Mouse (Mus musculus): Measurements from ENCODE around the gene Dennd5a.

Dennd5a gene

DNA sequence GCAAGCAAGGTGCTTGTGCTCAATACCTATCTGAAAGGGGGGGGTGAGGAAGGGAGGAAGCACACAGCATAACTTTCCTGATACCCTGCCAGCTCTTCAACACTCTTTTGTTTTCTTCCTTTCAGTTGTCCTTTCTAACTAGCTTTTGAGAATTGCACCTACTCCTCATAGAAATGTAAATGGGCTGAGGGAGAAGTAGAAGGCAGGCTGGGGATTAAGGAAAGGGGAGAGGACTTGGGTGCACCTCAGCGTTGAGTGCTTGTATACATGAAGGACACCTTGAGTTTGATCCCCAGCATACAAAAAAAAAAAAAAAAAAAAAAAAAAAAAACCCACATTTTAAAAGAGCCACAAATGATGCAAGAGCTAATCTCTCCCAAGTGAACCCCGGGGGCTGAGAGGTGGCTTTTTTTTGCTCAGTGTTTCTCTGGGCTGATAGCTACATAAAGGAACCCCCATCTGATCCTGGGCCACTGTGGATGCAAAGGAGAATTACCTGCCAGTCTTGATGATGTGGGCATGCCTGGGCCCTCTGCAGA, 78.6 kb downstream of the Dennd5a start:
- DNase-seq (ENCODE audit: low spot score in 2 of 2), result no peak

- no peak for DNase-seq (ENCODE audit: low spot score in 2 of 2)
Measured at GRCm38 (mm10) chr7:109879158-109879557, 81.1 kb downstream of the Dennd5a start.

GRCm38 (mm10) chr7:109876085-109876484, 84.2 kb downstream of the Dennd5a start:
- DNase-seq (ENCODE audit: low spot score in 2 of 2), result no peak

GRCm38 (mm10) chr7:109875598-109875997, 84.7 kb downstream of the Dennd5a start:
- DNase-seq (ENCODE audit: low spot score in 2 of 2), result no peak

DNA sequence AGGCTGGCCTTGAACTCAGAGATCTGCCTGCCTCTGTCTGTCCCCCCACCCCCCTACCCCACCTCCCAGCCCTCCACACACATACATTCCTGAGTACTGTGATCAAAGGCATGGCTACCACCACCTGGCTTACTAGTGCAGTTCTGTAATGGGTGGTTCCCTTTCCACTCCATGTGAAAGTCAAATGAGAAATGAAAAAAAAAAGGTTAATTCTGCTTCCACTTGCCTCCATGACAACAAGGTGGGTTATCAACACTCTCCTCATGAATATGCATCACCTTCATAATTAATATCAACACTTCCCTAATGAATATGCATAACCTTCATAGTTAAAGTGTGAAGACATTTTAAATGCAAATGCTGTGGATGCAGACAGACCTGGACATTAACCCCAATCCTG, 85.2 kb downstream of the Dennd5a start:
- DNase-seq (ENCODE audit: low spot score in 2 of 2), result no peak

GRCm38 (mm10) chr7:109873170-109873569, 87.1 kb downstream of the Dennd5a start:
- DNase-seq (ENCODE audit: low spot score in 2 of 2), result no peak

DNA sequence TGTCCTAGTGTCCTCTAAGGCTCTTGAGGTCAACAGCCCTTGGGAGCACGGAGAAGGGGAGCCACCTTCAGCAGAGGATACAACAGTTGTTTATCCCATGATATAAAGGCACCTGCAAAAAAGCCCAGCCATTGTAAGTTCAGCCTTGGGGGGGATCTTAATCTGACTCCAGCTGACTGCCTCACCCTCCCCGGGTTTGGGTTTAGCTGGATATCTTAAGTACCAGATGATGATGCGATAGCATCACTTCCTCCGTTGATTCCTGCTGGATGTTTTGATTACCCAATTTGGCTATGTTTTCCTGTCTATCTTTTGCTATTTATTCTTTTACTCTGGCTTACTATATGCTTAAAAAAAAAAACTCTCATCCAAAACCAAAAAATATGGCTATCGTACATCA, 89.0 kb downstream of the Dennd5a start:
- no peak for DNase-seq (ENCODE audit: low spot score in 2 of 2)

DNA sequence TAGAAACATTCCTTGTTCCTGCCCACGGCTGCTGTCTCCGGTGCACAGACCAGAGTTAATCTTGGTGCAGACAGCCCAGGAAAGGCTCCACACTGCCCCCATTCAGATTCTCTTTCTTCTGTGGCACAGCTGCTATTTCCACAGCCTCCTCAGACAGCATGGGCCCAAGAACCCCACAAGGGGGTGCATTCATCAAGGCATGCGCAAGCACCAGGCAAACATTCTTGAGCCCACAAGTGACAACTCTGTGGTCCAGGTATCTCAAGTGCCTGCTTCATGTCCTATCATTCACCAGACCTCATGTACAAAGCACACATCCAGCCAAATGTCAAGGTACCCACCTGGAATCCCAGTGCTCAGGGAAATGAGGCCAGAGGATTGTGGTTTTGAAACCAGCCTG, 91.8 kb downstream of the Dennd5a start:
- DNase-seq (ENCODE audit: low spot score in 2 of 2), result no peak

- DNase-seq (ENCODE audit: low spot score in 2 of 2), result no peak
Measured at GRCm38 (mm10) chr7:109866643-109867042, 93.6 kb downstream of the Dennd5a start.

DNA sequence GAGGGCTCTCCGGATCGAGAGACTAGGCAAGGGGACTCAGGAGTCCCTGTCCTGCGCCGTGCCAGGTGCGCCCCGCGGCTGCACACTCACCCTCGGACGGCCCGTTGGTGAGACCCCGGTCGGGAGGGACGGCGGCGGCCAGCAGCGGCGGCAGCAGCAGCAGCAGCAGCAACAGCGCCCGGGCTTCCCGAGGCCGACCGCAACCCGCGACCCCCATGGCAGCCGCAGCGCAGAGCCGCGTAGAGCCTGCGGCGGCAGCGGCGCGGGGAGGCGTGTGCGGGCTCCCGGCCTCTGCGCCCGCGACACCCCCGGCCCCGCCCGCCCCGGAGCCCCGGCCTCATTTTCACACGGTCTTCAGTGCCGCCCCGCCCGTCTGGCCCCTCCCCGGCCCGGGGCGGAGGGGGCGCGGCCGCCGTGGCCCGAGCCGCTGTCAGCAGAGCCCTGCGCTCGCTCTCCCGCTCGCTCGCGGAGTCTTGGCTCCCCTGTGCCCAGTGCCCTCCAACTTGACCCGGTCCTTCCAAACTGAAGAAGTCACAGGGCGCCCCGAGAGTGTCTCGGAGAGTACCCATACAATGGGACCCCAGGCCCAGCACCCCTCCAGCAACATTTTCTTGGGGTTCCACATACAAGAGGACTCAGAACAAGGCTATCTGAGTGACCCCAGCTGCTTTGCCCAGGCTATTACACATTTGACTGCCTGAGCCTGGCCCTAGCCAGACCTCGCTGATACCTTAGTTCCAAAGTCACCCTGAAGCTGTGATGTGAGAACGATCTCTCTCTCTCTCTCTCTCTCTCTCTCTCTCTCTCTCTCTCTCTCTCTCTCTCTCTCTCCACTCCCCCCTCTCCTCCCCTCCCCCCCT, 94.7 kb downstream of the Dennd5a start, which contains the start of gene Scube2:
TSS of gene Scube2 (minus strand) at position 310 of the 860 bp plus-strand sequence.
- no peak for DNase-seq (ENCODE audit: low spot score in 2 of 2)

DNA sequence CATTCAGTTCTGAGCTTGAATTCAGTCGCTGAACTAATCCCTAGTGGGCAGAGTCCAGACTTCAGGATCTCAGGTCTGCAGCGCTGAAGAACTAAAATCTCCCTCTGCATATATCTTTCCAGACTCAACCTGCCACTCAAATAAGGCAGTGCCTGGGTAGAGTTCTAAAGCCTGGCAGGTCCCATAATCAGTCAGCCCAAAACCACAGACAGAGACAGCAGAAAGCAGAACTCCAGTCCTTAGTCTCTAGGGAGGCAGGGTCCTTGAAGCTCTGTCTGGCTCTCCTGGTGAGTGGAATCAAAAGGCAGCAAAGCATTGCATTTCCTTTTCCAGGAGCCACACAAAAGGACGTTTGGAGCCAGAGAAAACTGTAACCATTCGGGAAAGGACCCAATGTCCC, 96.7 kb downstream of the Dennd5a start:
- DNase-seq (ENCODE audit: low spot score in 2 of 2), result no peak

DNA sequence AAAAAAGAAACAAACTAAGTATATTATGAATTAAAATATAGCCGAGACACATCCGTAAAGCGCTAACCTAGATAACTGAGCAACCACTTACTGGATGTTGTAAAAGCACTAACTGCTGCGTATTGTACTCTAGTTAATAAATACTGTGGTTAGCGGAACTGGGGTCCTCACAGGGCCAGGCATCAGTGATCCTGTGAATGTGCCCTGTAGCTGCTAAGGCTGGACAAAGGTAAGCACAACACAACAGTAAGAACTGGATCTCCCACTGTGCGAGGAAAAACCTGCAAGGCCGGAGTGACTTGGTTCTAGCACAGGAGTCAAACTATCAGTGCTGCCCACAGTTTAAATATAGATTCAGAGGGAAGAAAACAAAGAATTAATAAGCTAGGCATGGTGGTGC, 100.1 kb downstream of the Dennd5a start:
- no peak for DNase-seq (ENCODE audit: low spot score in 2 of 2)

GRCm38 (mm10) chr7:109859354-109859753, 100.9 kb downstream of the Dennd5a start:
- no peak for DNase-seq (ENCODE audit: low spot score in 2 of 2)

- no peak for DNase-seq (ENCODE audit: low spot score in 2 of 2)
Measured at GRCm38 (mm10) chr7:109852752-109853212, 107.5 kb downstream of the Dennd5a start.

- DNase-seq (ENCODE audit: low spot score in 2 of 2), result no peak
Measured at GRCm38 (mm10) chr7:109852017-109852416, 108.3 kb downstream of the Dennd5a start.

DNA sequence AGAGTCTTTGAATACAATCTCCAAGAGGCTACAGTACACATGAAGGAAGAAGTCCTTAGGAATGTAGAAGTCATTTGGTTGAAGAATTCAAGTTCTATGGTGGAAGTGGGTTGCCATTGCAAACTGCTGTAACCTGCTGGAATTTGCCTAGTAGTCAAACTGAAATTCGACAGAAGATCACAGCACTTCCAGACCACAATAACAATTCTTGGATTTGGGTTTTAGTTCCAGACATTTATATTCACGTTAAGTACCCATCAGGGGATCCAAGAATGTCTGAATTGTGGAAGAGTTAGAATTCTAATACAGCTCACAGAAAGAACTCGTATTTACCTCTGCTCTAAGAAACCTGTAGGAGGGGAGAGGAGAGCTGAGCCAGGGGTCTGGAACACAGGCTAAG, 109.7 kb downstream of the Dennd5a start:
- no peak for DNase-seq (ENCODE audit: low spot score in 2 of 2)

GRCm38 (mm10) chr7:109849750-109850434, 110.4 kb downstream of the Dennd5a start:
- DNase-seq (ENCODE audit: low spot score in 2 of 2), result no peak

DNA sequence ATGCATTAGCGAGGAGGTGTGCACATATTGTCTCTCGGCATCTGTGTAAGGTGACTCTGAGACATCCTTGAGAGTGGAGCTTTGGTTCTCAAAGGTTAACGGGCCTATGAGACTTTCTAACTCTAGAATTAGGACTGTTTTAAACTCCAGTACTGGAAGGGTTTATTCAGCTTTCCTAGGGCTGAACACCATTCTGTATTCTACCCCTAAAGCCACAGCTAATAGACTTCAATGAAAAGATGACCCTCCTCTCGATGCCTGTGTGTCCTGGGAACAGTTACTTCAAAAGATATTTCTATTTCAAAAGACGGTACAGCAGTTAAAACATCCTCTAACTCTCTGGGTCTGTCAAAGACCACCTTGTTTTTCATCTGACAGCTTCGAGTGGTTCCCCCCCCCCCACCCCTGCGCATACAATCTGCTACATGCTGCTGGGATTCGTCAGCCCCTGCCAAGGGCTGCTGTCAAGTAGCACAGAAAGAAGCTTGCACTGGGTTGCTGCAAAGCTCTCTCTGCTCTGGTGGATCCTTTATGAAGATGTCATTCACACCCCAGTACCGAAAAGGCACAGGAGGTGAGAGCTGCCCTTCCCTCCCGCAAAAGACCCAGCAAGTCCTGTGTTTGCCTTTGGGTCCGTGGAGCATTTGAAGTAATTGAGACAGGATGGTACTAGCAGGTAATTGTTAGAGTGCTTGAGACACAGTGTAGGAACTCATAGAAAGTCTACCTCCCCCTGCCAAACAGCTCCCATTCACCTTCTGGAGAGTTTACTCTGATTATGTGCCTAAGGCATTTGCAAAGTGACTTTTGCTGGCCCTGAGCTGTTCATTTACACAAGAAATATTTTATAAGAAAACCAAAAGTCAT, 111.2 kb downstream of the Dennd5a start:
- DNase-seq (ENCODE audit: low spot score in 2 of 2), result no peak

- DNase-seq (ENCODE audit: low spot score in 2 of 2), result no peak
Measured at GRCm38 (mm10) chr7:109844100-109844499, 116.2 kb downstream of the Dennd5a start.
